Mouse (Mus musculus): ENCODE results near the gene Ccdc34.
A peak's percentile ranks its signal among the peaks of the same experiment; 100 is the strongest.

GRCm38 (mm10) chr2:110007423-110008267 is 10.0 kb upstream of the Ccdc34 start:
- no peak for TF ChIP-seq CTCF (IDR thresholded peaks at IDR 0.05; ENCODE audit: low read depth, low read length)
- TF ChIP-seq TAL1 (conservative IDR thresholded peaks at IDR 0.05; ENCODE audit: low read depth, low read length): peak; percentile 31; the same call in 1 of the 2 replicates
- TF ChIP-seq GATA1 (IDR thresholded peaks at IDR 0.05; ENCODE audit: borderline replicate concordance, low read length): no peak
- TF ChIP-seq POLR2AphosphoS5 (IDR thresholded peaks at IDR 0.05; ENCODE audit: insufficient replicate concordance, low read depth, low read length): no peak
- no peak for TF ChIP-seq GATA2 (IDR thresholded peaks at IDR 0.05; ENCODE audit: borderline replicate concordance, low read depth, low read length)

All from G1E (cell line).